Mouse (Mus musculus) megakaryocyte, embryonic 14.5 days (primary cell): ENCODE results near the gene Sel1l3.

Source experiments
- FLI1 ChIP-seq: IDR thresholded peaks from 2 replicates; pipeline ENCODE4 v1.6.1; 2012; ENCODE audit warnings: low read length, inconsistent platforms, mixed read lengths
- GATA1 ChIP-seq: IDR thresholded peaks from 3 replicates; pipeline ENCODE4 v1.6.1; 2012; ENCODE audit warnings: mixed read lengths, low read length, inconsistent platforms, borderline replicate concordance

DNA sequence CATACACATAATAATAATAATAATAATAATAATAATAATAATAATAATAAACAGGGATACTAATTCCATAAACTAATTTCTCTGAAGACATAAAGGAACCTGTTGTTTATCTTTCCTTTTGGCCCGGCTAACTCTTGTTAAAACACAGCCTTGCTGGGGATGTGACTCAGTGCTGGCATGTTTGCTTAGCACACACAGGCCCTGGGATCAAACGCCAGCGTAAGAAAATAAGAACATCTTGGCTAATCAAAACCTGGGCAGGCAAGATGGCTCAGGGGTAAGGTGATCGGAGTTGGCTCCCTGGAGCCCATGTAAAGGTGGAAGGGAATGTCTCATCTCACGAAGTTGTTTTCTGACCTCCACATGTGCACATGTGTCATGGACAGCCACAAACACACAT is 48.1 kb downstream of the Sel1l3 start:
- no peak for TF ChIP-seq GATA1
- TF ChIP-seq FLI1: no peak
